Mouse (Mus musculus): ENCODE measurements at regions not wholly inside any gene's neighbourhood (a gene's known extent, or its start where the extent isn't known, plus 50 kb on each side); places are given as distances from the start of the nearest gene placed in this dataset.

GRCm38 (mm10) chr3:130964088-130964487 lies 146.2 kb upstream of the Lef1 start:
- WGBS: 77% methylated on average over 6 of the region's 6 CpGs
- no peak for ATAC-seq
- TF ChIP-seq CTCF (IDR thresholded peaks at IDR 0.05; ENCODE audit: low read depth): no peak

GRCm38 (mm10) chr3:130963625-130964024 lies 146.6 kb upstream of the Lef1 start:
- TF ChIP-seq CTCF (IDR thresholded peaks at IDR 0.05; ENCODE audit: low read depth): no peak
- Histone ChIP-seq H3K27ac (no peak overlapping the region), H3K4me2 (ENCODE audit: low read depth, low read length) (peak overlapping the region; percentile 49), H3K27me3 (ENCODE audit: insufficient read depth, low read length) (no peaks in the 10 kb centered on the region), H3K9ac (replicated peaks; ENCODE audit: low read length) (no peak overlapping the region), H3K9me3 (ENCODE audit: low read length) (no peaks in the 10 kb centered on the region), H3K36me3 (ENCODE audit: insufficient read depth, low read length) (no peaks in the 10 kb centered on the region), H3K4me1 (ENCODE audit: insufficient read depth, low read length) (peaks cover 4% of the 10 kb centered on the region), H3K4me3 (ENCODE audit: low read length) (peak overlapping the region; percentile 15)
- 10% methylated on average over 11 of the region's 11 CpGs for WGBS
- ATAC-seq (peak; percentile 42), DNase-seq (ENCODE audit: low spot score) (peak; percentile 65)

More at GRCm38 (mm10) chr3:130964088-130964487, 146.2 kb upstream of the Lef1 start:
- H3K4me3 ChIP-seq (ENCODE audit: low read length): peak overlapping the region; percentile 15; the same call in 1 of the 2 replicates
- H3K4me2 ChIP-seq (ENCODE audit: low read depth, low read length): peak overlapping the region; percentile 49
- H3K4me1 ChIP-seq (ENCODE audit: insufficient read depth, low read length): peaks cover 4% of the 10 kb centered on the region
- no peak overlapping the region for H3K27ac ChIP-seq
- H3K9me3 ChIP-seq (ENCODE audit: low read length): no peaks in the 10 kb centered on the region
- no peak for DNase-seq (ENCODE audit: low spot score)
- no peak overlapping the region for H3K9ac ChIP-seq (replicated peaks; ENCODE audit: low read length)
- H3K36me3 ChIP-seq (ENCODE audit: insufficient read depth, low read length): no peaks in the 10 kb centered on the region
- no peaks in the 10 kb centered on the region for H3K27me3 ChIP-seq (ENCODE audit: insufficient read depth, low read length)

- Histone ChIP-seq H3K4me1 (ENCODE audit: insufficient read depth, low read length) (peaks cover 4% of the 10 kb centered on the region), H3K9ac (replicated peaks; ENCODE audit: low read length) (no peak overlapping the region), H3K27me3 (ENCODE audit: insufficient read depth, low read length) (no peaks in the 10 kb centered on the region), H3K36me3 (ENCODE audit: insufficient read depth, low read length) (no peaks in the 10 kb centered on the region), H3K4me3 (ENCODE audit: low read length) (peak overlapping the region; percentile 15), H3K4me2 (ENCODE audit: low read depth, low read length) (peak overlapping the region; percentile 49), H3K9me3 (ENCODE audit: low read length) (no peaks in the 10 kb centered on the region), H3K27ac (0 out of 2 replicates have a peak overlapping the region, but pooled peaks have one; percentile 11)
- TF ChIP-seq CTCF (IDR thresholded peaks at IDR 0.05; ENCODE audit: low read depth): no peak
- DNase-seq (ENCODE audit: low spot score) (peak; percentile 65), ATAC-seq (peak; percentile 73)
- WGBS: 37% methylated on average over 12 of the region's 12 CpGs
Observed at GRCm38 (mm10) chr3:130962701-130963472, 147.4 kb upstream of the Lef1 start.

- DNase-seq (ENCODE audit: low spot score) (peak; percentile 35), ATAC-seq (0 out of 2 replicates have a peak, but pooled peaks have one; percentile 36)
- Histone ChIP-seq H3K9ac (replicated peaks; ENCODE audit: low read length) (0 out of 2 replicates have a peak overlapping the region, but pooled peaks have one; percentile 5), H3K4me2 (ENCODE audit: low read depth, low read length) (no peak overlapping the region), H3K27me3 (ENCODE audit: insufficient read depth, low read length) (no peaks in the 10 kb centered on the region), H3K4me3 (ENCODE audit: low read length) (no peak overlapping the region), H3K9me3 (ENCODE audit: low read length) (no peaks in the 10 kb centered on the region), H3K4me1 (ENCODE audit: insufficient read depth, low read length) (peaks cover 4% of the 10 kb centered on the region), H3K36me3 (ENCODE audit: insufficient read depth, low read length) (no peaks in the 10 kb centered on the region), H3K27ac (no peak overlapping the region)
- 18% methylated on average over 14 of the region's 14 CpGs for WGBS
- no peak for TF ChIP-seq CTCF (IDR thresholded peaks at IDR 0.05; ENCODE audit: low read depth)
Observed at GRCm38 (mm10) chr3:130962151-130962633, 148.1 kb upstream of the Lef1 start.

- ATAC-seq: no peak
- TF ChIP-seq CTCF (IDR thresholded peaks at IDR 0.05; ENCODE audit: low read depth): no peak
- Histone ChIP-seq H3K27me3 (ENCODE audit: insufficient read depth, low read length) (no peaks in the 10 kb centered on the region), H3K27ac (no peak overlapping the region), H3K9me3 (ENCODE audit: low read length) (no peaks in the 10 kb centered on the region), H3K36me3 (ENCODE audit: insufficient read depth, low read length) (no peaks in the 10 kb centered on the region), H3K4me3 (ENCODE audit: low read length) (no peak overlapping the region), H3K4me2 (ENCODE audit: low read depth, low read length) (no peak overlapping the region), H3K4me1 (ENCODE audit: insufficient read depth, low read length) (peaks cover 4% of the 10 kb centered on the region), H3K9ac (replicated peaks; ENCODE audit: low read length) (no peak overlapping the region)
- 53% methylated on average over 6 of the region's 6 CpGs for WGBS
- DNase-seq (ENCODE audit: low spot score): no peak
Observed at GRCm38 (mm10) chr3:130961704-130962103, 148.6 kb upstream of the Lef1 start.

GRCm38 (mm10) chr3:130955958-130956357 lies 154.3 kb upstream of the Lef1 start:
- 67% methylated on average over 4 of the region's 4 CpGs for WGBS
- Histone ChIP-seq H3K9me3 (ENCODE audit: low read length) (0 out of 2 replicates have a peak, but pooled peaks cover 3% of the 10 kb centered on the region), H3K36me3 (ENCODE audit: insufficient read depth, low read length) (no peaks in the 10 kb centered on the region), H3K27ac (no peak overlapping the region), H3K4me1 (ENCODE audit: insufficient read depth, low read length) (no peaks in the 10 kb centered on the region), H3K27me3 (ENCODE audit: insufficient read depth, low read length) (no peaks in the 10 kb centered on the region), H3K4me3 (ENCODE audit: low read length) (no peak overlapping the region), H3K9ac (replicated peaks; ENCODE audit: low read length) (no peak overlapping the region), H3K4me2 (ENCODE audit: low read depth, low read length) (no peak overlapping the region)
- DNase-seq (ENCODE audit: low spot score) (peak; percentile 29), ATAC-seq (no peak)
- no peak for TF ChIP-seq CTCF (IDR thresholded peaks at IDR 0.05; ENCODE audit: low read depth)

GRCm38 (mm10) chr3:130951381-130951780 lies 158.9 kb upstream of the Lef1 start:
- Histone ChIP-seq H3K9ac (replicated peaks; ENCODE audit: low read length) (no peak overlapping the region), H3K9me3 (ENCODE audit: low read length) (0 out of 2 replicates have a peak, but pooled peaks cover 3% of the 10 kb centered on the region), H3K36me3 (ENCODE audit: insufficient read depth, low read length) (no peaks in the 10 kb centered on the region), H3K27me3 (ENCODE audit: insufficient read depth, low read length) (no peaks in the 10 kb centered on the region), H3K4me1 (ENCODE audit: insufficient read depth, low read length) (peaks cover 8% of the 10 kb centered on the region), H3K27ac (no peak overlapping the region), H3K4me3 (ENCODE audit: low read length) (no peak overlapping the region), H3K4me2 (ENCODE audit: low read depth, low read length) (no peak overlapping the region)
- WGBS: 81% methylated on average over 2 of the region's 2 CpGs
- ATAC-seq: no peak
- no peak for TF ChIP-seq CTCF (IDR thresholded peaks at IDR 0.05; ENCODE audit: low read depth)
- no peak for DNase-seq (ENCODE audit: low spot score)

Measured in hindbrain, postnatal 0 days (tissue).